Mouse (Mus musculus): Measurements from ENCODE around the gene Trim16.
A peak's percentile ranks its signal among the peaks of the same experiment; 100 is the strongest.

Trim16 gene

GRCm38 (mm10) chr11:62830387-62830786 is 10.4 kb downstream of the Trim16 start:
- no peak for DNase-seq (ENCODE audit: low spot score in 2 of 2)

GRCm38 (mm10) chr11:62831906-62832305 is 11.9 kb downstream of the Trim16 start:
- DNase-seq (ENCODE audit: low spot score in 2 of 2): no peak

GRCm38 (mm10) chr11:62844562-62844961 is 24.5 kb downstream of the Trim16 start:
- no peak for DNase-seq (ENCODE audit: low spot score in 2 of 2)

GRCm38 (mm10) chr11:62845730-62846129 is 25.7 kb downstream of the Trim16 start:
- DNase-seq (ENCODE audit: low spot score in 2 of 2): no peak

- DNase-seq (ENCODE audit: low spot score in 2 of 2): no peak
Observed at GRCm38 (mm10) chr11:62846961-62847654, 27.1 kb downstream of the Trim16 start, which contains the start of gene Fbxw10. Gene Fbxw10, plus strand, starts transcription at chr11:62847069.

- DNase-seq (ENCODE audit: low spot score in 2 of 2): no peak
Observed at GRCm38 (mm10) chr11:62847655-62848191, 27.7 kb downstream of the Trim16 start.

DNA sequence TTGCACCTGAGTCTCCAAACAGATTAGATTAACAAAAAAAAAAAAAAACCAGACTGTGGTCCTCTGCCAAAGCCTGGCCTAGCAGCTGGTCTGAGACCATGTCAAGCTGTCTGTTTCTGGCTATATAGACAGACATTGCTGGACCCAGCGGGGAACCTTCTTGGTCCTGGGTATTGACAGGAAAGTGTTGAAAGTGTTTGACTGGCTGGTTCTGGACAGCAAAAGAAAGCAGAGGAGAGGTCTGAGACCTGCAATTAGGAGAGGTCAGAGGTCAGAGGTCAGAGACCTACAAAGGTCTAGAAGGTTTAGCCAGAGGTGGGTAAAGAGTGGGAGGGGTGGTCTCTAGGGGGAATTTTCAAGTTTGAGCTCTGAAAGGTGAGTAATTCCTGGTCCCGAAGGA is 28.3 kb downstream of the Trim16 start:
- DNase-seq (ENCODE audit: low spot score in 2 of 2): no peak

DNA sequence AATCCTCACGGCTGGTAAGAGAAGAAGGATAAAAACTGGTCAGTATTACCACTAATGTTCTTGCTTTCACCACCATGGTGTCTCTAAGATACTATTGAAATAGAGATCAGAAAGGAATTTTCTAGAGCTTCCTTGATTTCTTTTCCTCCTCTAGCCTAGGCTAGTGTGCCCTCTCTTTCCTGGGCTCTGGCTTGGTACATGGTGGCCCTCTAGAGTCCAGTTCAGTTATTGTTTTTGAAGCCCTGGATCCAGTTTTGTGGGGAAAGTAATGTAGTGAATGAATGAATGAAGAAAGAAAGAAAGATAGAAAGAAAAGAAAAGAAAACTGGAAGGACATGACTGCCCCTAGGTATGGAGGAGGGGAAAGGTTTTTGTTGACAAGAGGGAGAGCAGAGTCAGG is 31.2 kb downstream of the Trim16 start:
- no peak for DNase-seq (ENCODE audit: low spot score in 2 of 2)

DNA sequence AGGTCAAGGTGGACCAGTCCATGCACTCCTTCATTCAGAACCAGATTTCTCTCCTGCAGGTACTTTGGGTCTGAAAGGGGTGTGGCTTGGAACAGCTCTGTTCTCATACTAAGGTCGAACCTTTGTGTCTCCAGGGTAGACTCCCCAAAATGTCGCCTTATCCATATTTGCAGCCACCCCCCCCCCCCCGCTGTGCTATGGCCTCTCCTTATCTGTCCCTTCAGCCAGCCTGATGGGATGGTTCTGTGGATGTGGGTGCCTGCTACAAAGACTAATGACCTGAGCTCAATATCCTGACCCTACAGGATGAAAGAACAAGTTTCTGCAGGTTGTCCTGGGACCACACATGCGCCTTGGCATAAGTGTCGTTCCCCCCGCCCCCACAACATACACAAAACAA is 33.3 kb downstream of the Trim16 start:
- DNase-seq (ENCODE audit: low spot score in 2 of 2): no peak

- no peak for DNase-seq (ENCODE audit: low spot score in 2 of 2)
Observed at GRCm38 (mm10) chr11:62865562-62865961, 45.5 kb downstream of the Trim16 start.

GRCm38 (mm10) chr11:62866685-62867084 is 46.7 kb downstream of the Trim16 start:
- DNase-seq (ENCODE audit: low spot score in 2 of 2): no peak

DNA sequence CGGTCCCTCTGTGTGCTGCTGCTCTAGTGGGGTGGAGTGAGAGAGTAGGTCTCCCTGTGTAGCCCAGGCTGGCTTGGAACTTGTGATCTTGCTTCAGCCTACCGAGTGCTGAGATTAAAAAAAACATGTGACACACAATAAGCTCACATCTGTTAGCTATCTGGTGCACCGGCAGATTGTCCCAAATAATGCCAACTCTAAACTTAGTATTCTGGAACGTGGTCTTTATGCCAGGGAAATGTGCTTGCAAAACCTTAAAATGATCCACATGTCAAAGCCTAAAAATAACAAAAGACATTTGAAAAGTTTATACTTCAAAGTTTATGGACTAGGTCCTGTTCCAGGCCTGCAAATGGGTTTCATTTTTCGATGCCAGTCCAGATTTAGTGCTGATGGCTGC is 49.2 kb downstream of the Trim16 start:
- DNase-seq (ENCODE audit: low spot score in 2 of 2): no peak

DNA sequence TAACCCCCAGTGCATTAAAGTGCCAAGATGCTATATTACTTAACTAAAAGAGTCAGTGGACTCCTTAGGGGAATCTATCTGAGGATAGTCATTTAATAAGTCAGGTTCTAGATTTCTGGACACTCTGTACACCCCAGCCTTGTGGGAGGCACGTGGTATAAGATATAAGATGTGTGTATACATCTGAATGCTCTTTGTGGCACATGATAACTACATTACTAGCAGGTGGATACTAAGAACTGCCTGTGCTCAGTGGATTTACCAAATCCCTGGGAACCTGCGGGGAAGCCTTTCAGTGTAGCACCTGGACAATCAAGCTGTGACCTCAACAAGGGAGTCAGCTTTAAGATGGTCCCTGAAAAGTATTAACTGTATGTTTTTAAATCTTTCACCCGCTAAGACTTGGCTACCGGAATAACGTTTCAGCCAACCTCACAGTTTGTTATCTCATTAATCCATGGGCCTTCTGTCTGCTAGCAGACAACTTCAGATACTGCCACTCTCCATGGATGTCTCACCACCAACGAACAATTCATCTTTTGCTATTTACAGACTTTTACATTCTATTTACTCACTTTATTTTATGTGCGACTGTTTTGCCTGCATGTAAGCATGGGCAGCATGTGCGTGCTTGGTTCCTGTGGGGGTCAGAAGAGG is 49.8 kb downstream of the Trim16 start:
- no peak for DNase-seq (ENCODE audit: low spot score in 2 of 2)

DNA sequence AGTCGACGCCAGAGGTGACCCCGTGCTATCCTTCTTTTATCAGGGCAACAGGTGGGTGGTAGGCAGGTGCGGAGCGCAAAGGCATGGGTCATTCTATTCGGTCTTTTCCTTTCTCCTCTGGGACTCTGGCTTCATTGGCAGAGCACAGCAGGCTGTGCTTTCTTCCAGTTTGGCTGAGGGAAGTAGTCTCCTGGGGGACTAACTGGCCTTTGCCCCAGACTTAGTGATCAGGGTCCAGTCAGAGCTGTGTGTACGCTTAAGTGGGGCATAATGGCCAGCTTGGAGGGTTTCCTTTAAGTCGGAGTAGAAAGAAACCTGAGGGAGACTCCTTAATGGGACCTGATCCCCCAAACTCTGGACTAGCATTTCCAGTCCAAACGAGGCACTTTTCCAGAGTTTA is 53.4 kb downstream of the Trim16 start:
- no peak for DNase-seq (ENCODE audit: low spot score in 2 of 2)

DNA sequence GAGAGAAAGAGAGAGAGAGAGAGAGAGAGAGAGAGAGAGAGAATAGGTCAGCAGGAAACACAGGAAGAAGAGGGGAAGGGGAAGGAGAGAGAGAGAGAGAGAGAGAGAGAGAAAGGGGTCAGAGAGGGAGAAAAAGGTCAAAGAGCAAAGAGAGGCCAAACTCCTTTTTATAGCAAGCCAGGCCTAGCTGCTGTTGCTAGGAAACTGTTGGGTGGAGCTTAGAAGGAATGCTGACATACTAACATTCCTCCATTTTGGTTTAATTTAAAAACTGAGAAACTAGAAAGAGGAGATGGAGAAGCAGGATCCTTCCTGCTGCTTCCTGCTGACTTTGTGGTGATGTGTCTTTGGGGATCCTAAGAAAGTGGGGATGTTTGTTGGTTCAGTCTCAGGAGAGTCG is 55.7 kb downstream of the Trim16 start:
- no peak for DNase-seq (ENCODE audit: low spot score in 2 of 2)

DNA sequence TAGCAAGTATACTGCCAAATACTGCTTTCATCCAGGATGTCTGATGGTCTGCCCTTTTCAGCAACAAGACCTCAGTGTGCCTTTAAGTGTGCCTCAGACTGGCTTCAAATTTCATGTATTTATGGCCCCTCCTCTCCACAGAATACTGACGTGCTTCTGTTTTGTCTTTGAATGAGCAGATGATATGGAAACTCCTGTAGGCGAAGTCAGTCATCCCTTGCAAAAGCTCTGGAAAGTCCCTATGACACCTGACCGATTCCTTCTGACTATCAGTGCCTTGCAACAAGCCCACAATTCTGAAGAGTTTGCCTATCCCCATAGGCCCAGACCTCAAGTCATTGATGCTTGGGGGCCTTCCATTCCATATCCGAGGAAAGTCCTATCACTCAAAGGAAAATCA is 56.4 kb downstream of the Trim16 start:
- DNase-seq (ENCODE audit: low spot score in 2 of 2): no peak

- no peak for DNase-seq (ENCODE audit: low spot score in 2 of 2)
Observed at GRCm38 (mm10) chr11:62877391-62877790, 57.4 kb downstream of the Trim16 start.

DNA sequence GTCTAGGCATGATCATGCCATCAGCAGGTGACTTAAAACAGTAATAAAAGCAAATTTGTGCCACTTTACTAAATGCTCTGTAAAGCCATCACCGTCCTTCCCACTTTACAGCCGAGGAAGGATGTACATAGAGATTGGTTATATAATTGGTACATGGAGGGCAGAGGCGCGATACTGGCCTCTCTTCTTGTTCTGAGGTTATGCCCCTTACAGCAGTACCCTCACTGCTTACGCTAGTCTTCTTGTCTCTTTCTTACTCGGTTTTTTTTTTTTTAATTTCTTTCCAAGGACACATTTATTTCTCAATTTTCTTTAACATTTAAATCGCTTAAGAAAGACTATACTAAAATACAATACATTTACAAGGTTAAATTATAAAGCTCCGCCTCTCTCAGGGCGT is 58.7 kb downstream of the Trim16 start:
- no peak for DNase-seq (ENCODE audit: low spot score in 2 of 2)

GRCm38 (mm10) chr11:62879220-62880048 is 59.4 kb downstream of the Trim16 start, which contains the start of gene Tvp23b:
Gene Tvp23b, plus strand, starts transcription at chr11:62879455.
- DNase-seq (ENCODE audit: low spot score in 2 of 2): peak; percentile 98 to 99

DNA sequence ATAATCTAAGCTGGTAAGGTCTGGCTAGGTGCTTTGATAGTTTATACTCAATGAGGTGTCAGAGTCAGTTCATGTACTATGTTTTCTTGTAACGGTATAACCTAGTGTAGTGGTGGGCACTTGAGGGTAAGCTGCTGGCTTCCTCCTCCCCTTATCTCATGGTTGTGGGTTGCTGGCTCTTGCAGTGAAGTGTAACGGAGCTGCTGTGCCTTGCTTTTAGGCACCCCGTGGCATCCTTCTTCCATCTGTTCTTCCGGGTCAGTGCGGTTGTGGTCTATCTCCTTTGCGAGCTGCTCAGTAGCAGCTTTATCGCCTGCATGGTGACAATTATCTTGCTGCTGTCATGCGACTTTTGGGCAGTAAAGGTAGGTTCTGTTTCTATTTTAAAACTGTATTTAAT is 63.4 kb downstream of the Trim16 start:
- no peak for DNase-seq (ENCODE audit: low spot score in 2 of 2)

DNA sequence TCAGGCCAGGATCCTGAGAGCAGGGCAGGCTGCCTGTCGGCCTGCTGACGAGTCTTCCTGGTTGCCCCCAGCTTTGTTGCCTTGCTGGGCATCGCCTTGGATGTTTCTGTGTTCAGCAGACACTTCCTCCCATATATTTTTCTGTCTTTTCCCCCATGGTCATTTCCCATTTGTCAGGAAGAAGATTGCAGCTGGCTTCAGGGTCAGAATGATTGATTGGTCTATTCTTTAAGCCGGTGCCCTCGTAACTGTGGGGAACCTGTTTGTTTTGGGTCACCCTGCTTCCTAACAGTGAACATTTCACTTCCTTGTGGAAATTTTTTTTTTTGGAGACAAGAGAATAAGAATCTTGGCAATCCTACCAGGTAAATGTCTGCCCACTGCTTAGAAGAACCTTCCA is 65.3 kb downstream of the Trim16 start:
- no peak for DNase-seq (ENCODE audit: low spot score in 2 of 2)

DNA sequence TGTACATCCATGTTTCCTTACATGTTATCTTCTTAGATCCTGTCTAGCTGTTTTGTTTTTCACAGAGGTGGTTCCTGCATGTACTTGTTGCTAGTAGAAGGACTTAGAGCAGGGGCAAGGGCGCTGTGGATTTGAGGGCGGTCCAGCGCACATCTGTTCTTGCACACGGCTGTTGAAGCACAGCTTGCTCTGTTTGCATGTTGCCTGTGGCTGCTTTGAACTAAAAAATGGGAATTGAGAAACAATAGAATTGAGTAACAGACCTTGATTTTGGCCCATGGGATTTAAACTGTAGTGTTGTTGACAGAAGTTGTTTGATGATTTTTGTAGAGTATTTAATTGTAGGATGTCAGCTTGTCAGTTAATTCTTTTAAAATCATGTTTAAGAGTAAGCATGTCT is 70.8 kb downstream of the Trim16 start:
- no peak for DNase-seq (ENCODE audit: low spot score in 2 of 2)
